Mouse (Mus musculus) lung, adult 2 months (tissue): ENCODE data around the gene Slc51a.

ENCODE experiments used
- CTCF ChIP-seq: fragments of 200-500 bp; IDR thresholded peaks from 2 replicates; pipeline ENCODE4 v1.5.1; 2011; ENCODE audit warnings: mild to moderate bottlenecking, low read length, control low read depth; ENCODE audit not compliant: insufficient read depth
- POLR2A ChIP-seq: fragments of 200-500 bp; IDR thresholded peaks from 2 replicates; pipeline ENCODE4 v1.6.1; 2011; ENCODE audit warnings: low read depth, mild to moderate bottlenecking, control low read depth, low read length, borderline replicate concordance; ENCODE audit errors: extremely low read depth

- no peak for TF ChIP-seq POLR2A
- no peak for TF ChIP-seq CTCF
These were observed 32.7 kb upstream of the Slc51a start for GRCm38 (mm10) chr16:32520372-32520748.
